Mouse (Mus musculus) kidney, adult 2 months (tissue): ENCODE data around the gene Vdr.

Source experiments
- CTCF ChIP-seq: fragments of 200-500 bp; conservative IDR thresholded peaks from 2 replicates; pipeline ENCODE4 v1.5.1; 2011; ENCODE audit warnings: low read depth, mild to moderate bottlenecking, control low read depth, low read length, moderate library complexity, mixed read lengths; ENCODE audit not compliant: insufficient read depth, insufficient read length
- POLR2A ChIP-seq: fragments of 200-500 bp; IDR thresholded peaks from one replicate; pipeline ENCODE4 v1.6.1; 2011; ENCODE audit warnings: low read depth, low read length, control low read depth

DNA sequence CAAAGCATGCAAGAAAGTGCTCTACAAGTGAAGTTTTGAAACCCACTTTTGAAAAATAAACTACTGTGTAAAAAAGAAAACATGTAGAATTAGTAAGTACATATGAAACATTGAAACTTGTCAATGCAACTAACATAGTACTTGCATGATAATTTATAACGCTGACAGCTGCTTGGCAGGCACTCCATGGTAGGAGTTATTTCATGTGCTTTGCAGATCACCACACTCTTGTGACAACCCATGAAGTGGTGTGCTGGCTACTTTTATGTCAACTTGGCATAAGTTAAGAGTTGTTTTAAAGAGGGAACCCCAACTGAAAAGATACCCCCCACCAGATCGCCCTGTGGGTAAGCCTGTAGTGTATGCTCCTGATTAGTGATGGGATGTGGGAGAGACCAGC is 12.0 kb upstream of the Vdr start:
- TF ChIP-seq CTCF, result no peak
- no peak for TF ChIP-seq POLR2A
